Mouse (Mus musculus) C2C12 (cell line): ENCODE results near the gene Zcchc13.

Experiments used
- CEBPB ChIP-seq: IDR thresholded peaks from one replicate; pipeline ENCODE4 v1.6.1; 2011; ENCODE audit warnings: low read depth, mild to moderate bottlenecking, control low read depth, moderate library complexity
- CTCF ChIP-seq: IDR thresholded peaks from one replicate; pipeline ENCODE4 v1.5.1; 2011; ENCODE audit not compliant: control insufficient read depth, insufficient read depth, insufficient read length
- MYOG ChIP-seq: IDR thresholded peaks from one replicate; pipeline ENCODE4 v1.6.1; 2011; ENCODE audit not compliant: control insufficient read depth, insufficient read length; ENCODE audit errors: extremely low read depth
- USF1 ChIP-seq: IDR thresholded peaks from one replicate; pipeline ENCODE4 v1.6.1; 2011; ENCODE audit warnings: low read depth, mild to moderate bottlenecking, control low read depth, moderate library complexity

- no peak for TF ChIP-seq CEBPB
- no peak for TF ChIP-seq CTCF
- TF ChIP-seq USF1 = no peak
- no peak for TF ChIP-seq MYOG
Measured at GRCm38 (mm10) chrX:103615453-103615852, 14.9 kb upstream of the Zcchc13 start.
